Mouse (Mus musculus) left cerebral cortex, adult 9 months (tissue): ENCODE data around the gene Klhl29.

Experiments used
- DNase-seq, 2 experiments: peaks; one replicate each; pipeline ENCODE4 v3.0.0; 2022; ENCODE audit warnings: low spot score in 2 of 2

Gene Klhl29

DNA sequence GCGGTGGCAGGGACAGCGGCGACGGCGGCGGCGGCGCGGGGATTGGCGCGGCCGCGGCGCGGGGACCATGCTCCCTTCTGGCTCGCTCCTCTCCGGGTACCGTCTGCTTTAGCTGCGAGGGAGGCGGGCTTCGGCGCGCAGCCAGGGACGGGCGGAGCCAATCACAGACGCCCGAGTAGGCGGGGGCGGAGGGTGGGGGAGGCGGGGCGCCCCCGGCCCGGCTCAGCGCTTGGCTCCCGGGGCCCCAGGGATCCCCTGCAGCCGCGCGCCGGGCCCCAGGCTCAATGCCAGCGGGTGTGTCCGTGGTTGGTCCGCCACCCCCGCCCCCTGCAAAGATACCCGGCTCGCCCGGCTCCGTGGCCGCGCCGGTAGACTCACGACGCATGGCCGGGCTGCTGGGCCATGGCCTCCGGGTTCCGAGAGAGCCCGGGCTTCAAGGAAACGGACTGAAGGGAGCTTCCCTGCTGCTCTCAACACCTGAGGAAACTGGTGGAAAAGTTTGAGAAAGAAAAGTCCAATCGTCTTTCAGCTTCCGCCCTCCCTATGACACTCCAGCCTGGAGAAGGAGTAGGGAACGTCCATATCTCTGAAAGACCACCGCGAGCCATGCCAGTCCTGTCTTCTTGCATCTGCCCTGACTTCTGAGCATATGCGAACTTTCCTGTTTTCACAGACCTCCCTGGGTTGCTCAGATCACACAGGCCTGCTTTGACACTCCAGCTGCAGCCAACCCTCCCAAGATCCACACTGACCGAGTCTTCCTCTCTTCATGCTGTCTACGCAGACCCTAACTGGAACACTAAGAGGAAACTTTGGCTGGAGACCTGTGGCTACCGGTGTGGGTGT lies at the start of gene Klhl29:
TSS of gene Klhl29 (minus strand) at position 67 of the 846 bp plus-strand sequence.
- DNase-seq = peak in 1 of 2 experiments; percentile 77

DNA sequence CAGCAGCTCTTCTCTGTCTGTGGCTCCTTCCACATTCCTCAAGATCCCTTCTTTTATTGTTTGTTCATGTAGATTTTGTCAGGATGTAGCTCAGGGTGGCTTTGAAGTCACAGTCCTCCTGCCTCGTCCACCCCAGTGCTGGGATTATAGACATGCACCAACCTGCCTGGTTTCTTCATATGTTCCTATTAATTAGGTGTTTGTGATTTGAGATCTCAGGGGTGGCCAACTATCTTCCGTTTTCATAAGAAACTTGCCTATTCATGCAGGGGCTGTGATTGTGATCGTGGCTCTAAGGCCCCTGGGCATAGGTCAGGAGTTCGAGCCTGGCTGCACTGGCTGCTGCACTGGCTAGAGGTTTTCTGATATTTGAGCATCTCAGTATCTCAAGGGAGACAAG lies 49.8 kb upstream of the Klhl29 start:
- DNase-seq = no peak

DNA sequence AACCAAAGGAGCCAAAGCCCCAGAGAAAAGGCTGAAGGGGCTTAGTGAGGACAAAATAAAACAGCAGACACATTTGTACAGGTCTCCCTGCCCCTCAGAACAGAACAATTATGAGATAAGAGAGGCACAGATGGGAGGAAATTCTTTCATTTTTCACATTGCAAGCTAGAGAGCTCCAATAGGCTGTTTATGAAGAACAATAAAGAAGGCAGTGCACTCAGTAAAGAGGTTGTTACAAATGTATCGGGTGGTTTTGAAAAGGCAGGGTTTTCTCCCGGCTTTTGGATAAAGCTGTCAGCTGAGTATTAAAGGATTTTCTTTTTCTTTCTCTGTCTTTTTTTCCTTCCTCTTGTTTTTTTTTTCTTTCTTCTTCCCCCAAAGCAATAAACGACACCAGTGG lies 40.3 kb upstream of the Klhl29 start:
- DNase-seq = no peak

DNA sequence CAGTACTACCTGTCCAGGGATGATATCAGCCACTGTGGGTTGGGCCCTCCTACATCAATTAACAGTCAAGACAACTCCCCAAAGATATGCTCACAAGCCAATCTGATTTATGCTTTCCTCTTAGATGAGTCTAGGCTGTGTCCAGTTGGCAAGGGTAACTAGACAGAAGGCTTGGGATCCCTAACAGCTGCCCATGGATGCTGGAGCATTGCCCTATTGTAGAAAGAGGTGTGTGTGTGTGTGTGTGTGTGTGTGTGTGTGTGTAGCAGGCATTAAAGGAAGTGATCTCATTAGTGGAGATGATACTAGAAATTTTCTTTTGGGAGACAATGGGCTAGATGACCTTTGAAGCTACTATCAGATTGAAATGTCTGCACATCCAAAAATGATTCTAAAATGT lies 38.5 kb upstream of the Klhl29 start:
- DNase-seq = no peak

DNA sequence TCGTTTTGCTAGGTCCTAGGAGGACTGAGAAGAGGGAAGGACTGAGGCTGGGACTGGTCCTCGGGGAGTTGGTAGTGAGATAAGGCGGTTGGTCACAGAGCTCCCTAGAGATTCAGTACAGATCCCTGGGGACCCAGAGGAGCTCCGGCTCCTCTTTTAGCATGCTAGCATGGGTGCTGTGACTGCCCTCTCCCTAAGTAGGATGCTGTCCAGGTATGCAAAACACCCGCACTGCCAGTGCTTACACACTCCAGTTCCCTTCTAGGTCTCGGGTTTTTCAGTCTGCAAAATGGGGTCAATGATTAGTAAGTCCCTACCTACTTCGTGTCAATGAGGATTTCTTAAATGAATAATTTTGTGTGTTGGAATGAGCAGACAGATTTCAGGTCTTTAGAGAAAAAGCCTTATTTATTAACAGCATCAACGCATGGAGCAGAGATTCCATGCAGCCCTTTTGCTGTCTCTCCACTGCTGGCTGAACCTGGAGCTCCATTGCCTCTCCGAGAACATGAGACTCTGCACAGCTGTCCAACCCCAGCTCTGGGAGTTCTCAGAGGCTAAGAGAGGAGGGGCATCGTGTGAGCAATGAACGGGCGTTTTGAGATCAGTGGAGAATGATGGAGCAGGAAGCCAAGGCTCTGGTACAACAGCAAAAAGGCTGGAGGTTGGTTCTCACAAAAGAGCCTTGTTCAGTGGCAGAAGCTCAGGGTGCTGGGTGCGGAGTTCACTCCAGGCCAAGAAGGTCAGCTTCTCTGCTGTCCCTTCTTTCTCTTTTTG lies 36.5 kb upstream of the Klhl29 start:
- peak in 1 of 2 experiments; percentile 12 for DNase-seq

DNA sequence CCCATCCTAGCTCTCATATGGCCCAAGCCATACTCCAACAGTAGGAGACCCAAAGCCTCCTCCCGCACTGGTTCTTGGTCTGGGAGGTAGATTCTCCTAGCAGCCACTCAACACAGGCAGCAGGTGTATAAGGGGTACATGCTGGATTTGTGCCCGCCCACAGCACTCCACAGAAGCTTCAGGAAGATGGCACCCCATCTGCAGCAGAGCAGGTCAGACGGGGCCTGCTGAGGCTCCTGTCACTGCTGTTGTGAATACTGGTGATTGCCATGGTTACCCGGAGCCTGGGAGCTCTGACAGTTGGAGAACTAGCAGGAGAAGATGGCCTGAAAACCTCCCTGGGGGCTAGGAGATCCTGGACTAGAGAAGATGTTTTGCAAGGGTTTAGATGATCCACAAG lies 35.9 kb upstream of the Klhl29 start:
- peak in 1 of 2 experiments; percentile 21 for DNase-seq

DNA sequence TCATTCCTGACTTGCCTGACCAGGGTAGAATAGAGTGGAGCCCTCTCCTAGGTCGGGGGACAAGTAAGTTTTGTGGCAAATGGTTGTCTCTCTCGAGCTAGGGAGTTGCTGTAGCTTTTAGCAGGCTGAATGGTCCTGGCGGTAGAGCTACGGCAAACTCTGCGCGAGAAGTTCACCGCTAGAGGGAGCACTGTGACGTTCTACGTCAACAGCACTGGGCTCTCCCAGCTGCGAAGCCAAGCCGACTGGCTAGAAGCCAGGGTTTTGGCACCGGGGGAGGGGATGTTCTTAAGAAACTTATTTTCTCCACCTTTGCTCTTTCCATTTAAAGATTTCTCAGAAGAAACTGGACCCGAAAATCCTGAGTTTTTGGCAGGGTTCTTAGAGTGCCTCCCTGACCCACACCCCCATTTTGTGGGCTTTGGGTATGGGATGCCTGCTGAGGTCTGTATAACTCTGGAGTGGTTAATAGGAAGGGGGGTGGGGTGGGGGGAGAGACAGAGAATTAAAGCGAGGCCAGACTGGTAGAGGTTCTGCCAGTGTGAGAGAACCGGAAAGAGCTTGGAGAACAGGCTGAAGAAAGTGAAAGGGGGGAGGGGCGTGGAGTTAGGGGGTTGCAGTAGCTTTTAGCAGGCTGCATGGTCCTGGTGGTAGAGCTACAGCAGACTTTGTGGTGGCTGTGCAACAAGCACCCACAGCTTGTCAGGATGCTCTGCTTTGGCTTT lies 35.1 kb upstream of the Klhl29 start:
- DNase-seq = peak; percentile 56 to 85

DNA sequence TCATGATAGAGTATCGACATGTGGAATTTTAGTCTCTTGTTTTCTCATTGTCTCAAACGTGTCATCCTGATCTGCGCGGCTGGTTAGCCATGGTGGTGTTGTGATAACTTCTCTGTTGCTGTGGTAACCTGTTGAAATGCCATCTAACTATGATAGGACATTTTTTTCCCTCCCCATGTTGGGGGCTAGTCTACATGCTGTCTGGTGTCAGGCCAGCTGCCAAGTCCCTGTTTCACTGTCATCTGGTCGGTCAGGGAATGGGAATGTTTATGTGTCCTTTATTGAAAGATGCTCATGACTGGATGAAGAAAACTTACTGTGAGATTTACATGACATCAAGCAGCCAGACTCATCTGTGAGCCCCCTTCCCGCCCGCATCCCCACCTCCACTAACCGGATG lies 31.7 kb upstream of the Klhl29 start:
- no peak for DNase-seq

DNA sequence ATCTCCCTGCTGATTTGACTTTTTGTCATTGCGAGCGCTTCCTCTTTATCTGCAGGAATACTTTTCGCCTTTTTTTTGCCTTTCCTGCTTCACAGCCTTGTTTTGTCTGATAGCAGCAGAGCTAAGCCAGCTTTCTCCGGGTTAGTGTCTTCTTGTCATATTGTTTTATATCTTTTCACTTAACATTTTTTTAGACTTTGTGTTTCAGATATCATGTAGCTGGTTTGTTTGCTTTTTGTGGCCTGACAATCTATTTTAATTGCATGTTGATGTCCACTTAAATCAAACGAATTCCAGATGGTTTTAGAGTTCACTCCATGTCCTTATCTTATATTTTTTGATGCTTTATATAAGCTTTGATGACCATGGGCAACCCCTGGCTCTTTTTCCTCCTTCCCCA lies 21.9 kb upstream of the Klhl29 start:
- DNase-seq = no peak

DNA sequence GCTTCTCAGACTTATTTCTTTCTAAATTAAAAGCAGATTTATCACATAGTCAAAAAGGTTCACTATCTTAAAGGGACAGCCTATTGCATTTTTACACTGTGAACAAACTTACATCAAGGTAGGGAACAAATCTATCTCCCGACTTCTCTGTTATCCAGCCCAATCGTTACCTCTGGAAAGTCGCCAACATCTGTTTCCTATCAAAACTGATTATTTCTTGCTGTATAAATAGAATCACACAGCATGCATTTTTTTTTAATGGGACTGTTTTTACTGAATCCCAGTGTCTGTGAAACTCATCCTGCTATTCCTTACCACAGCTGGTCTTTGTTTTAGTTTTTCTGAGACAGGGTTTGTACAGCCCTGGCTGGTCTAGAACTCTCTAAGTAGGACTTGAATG lies 19.7 kb upstream of the Klhl29 start:
- no peak for DNase-seq

DNA sequence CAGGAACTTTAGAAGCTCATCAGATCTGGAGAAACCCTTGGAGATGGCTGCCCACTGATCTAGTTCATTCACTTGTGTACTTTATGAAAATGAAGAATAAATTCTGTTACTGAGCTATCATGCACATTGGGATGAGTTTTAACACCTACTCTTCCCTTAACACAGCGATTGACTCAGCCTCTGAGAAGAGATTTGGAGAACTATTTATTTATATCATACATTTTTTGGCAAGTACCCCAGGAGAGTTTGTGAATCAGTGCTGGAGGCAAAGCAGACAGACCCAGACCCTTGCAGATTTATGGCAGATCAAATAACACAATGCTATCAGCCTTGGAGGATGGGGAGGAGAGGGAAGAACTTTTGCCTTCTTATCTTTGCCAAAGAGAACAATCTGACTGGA lies 11.6 kb upstream of the Klhl29 start:
- no peak for DNase-seq

DNA sequence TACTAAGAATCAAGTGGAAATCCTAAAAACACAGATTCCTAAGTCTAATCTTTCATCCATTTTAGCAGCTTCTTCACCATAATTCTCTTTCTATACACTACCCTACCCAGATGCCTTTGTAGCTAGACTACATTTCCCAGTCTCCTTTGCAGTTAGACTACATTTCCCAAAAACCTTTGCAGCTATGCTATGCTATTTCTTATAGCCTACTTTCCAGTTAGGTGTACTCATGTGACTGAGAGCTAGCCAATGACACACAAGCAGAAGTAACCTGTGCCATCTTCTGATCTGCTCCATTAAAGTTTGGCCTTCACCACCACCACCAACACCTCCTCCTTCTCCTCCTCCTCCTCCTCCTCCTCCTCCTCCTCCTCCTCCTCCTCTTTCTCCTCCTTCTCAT lies 11.2 kb upstream of the Klhl29 start:
- peak in 1 of 2 experiments; percentile 41 for DNase-seq

DNA sequence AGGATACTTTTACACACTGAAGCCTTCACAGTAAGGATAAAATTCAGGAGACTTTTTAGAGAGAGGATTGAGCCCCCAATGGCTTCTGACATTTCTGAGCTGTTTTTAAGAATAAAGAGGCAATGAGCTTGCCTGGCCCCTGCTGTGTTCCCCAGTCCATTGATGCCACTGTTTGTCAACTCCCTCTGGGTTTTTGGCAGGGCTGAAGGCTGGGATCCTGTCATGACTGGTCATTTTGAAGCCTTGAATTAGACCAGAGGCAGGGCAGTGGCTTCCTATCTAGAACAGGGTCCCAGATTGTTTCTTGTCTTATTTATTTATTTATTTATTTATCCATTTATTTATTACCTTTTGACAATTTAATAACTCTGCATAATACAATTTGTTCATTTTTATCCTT lies 6.2 kb upstream of the Klhl29 start:
- no peak for DNase-seq

DNA sequence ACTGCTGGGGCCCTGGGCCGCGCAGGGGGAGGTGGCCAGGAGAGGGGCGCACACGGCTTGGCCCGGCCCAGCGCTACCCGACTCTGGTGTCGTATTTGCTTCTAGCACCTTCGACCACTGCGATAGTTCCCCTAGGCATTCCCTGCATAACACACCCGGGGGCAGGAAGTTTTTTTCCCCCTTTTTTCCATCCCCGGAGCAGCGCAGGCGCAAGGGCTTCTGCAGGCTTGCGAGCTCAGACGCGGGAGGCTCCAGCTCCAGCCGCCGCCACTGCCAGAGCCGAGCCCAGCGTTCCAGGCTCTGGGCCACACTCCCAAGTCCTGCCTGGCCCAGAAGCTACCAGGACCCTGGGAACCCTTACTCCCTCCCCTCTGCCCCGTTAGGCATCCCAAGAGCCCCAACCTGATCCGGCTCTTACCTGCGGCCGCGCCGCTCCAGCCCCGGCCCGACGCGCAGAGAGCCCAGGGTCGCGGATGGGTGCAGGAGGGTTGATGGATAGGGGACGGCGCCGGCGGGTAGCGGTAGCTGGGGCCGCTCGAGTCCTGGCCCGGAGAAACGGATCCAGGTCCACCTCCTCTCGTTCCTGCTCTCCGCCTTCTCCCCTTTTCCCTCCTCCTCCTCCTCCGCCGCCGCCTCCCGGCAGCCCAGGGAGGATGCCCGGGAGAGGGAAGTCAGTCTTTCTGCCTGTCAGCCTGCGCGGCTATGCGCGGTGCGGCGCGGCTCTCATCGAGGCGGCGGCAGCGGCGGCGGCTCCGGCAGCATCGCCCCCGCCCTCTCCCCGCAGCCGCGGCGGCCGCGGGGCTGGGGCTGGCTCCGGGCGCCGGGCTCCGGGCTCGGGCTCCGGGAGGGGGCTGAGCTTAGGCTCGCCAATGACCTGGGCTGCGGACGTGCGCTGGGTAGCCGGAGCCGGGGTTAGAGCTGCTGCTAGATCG lies 532 bp downstream of the Klhl29 start:
- DNase-seq = peak in 1 of 2 experiments; percentile 38

DNA sequence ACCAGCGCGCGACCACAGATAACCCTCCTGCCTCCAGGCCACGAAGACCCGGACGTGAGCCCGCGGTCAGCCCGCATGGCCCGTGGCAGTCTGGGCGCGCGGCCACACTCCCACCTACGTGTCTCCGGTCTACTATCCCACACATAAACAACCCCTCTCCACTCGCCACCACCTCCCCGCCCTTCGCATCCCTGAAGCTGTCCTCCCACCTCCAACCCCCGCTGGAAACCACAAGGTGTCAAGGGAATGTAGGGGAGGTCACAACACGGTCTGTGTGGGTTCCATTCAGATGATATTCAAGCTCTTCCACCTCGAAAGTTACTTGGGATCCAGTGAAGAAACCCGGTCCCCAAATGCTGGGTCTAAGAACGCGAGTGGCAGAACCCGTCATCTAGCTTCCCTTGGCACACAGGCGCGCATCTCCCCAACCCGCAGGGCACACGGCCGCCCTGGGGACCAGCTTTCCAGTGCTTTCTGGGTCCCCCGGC lies 1.2 kb downstream of the Klhl29 start:
- peak in 1 of 2 experiments; percentile 43 for DNase-seq

DNA sequence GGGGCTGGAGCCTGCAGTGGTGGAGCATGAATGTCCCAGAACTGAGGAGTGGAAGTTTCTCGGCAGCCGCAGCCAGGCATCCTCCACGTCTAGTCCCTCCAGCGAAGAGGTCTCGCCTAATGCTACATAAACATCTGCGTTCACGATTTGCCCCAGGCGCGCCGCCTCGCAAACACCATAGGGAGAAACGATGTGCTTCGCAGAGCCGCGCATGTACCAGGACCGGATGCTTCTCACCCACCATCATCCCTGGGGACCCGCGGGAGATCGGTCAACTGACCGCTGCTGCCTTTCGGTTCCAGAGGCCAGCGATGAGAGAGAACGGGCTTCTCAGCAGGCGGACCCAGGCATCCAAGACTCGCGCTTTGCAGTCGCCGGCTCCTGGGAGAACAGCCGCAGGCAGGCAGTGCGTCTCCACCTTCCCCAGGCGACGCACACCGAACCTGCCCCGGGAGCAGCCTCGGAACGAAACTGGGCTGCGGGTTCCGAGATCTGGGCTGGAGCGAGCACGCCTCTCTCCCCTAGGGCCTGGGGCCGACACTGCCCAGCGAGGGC lies 1.8 kb downstream of the Klhl29 start:
- DNase-seq = peak in 1 of 2 experiments; percentile 42

DNA sequence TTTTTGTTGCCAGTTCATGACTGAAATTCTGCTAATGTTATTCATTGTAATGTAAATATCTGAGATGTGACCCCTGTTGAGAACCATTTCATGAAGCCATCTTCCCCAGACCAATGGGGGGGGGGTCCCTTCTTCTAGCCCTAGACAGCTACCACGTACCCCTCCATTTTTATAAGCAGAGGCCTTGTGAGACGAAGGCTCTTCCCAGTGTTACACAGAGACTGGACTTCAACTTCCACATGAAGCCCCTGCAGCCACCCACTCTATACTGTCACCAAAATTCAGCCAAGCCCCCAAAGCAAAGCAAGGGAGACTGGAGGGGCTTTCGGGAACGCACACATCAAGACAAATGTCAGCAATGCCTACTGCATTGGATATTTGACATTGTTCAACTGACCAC lies 6.1 kb downstream of the Klhl29 start:
- DNase-seq = no peak

DNA sequence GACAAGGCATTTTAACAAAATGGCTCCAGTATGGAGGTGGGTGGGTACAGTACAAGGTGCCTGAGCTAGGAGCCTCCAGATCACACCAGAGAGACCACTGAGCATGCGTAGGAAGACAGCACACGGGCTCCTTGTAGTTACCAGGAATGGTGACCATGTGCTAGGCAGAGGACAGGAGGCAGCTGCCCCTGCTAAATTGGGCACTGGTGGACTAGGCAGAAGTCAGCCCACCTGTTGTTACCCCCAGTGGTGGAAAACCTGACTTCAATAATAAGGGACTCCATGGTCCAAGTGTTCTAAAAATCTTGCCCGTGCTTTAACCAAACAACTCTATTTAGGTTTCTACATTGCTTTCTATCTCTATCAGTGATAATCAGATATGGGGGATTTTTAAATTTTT lies 10.6 kb downstream of the Klhl29 start:
- no peak for DNase-seq

DNA sequence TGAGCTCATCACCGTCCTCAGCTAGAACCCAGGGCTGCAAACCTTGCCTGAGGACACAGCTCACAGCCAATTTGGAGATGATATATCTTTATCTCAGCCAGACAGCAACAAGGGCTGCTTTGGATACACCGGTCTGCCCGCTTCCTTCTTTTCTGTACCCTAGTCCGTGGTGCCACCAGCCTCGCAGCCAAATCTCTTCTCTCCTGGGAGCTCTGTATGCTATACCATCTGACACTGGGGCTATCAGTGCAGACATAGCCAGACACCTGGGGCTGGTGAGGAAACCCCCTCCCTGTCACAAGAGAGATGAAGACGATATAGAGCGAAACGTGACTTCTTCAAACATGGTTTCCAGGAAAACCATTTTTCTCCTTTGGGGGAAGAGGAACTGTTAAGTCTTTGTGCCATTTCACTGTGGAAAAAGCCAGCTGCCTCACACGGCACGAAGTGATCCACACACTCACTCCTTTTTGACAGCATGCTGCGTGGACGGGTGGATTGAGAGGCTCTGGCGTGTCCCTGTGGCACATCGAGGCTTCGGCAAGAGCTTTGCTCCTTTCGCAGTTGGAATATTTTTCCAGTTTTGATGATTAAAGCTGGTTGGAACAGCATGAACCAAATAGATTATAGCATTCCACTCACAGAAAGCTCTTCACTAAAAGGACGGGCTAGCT lies 11.4 kb downstream of the Klhl29 start:
- DNase-seq = no peak

DNA sequence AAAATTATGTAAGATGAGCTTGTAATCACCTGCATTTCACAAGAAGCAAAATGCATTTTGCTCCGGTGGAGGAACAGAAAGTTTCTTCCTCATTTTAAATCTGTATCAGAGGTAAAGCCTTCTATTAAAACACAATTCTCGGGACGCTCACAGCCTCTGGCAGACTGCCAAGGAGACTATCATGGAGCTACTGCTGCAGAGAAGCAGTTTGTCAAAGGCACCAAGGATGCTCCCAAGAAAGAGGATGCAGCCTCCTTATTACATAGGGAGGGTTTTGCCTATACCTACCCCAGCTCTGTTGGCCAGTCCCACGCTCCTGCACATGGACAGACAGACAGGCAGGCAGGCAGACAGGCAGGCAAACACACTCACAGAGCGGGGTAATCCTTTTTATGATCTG lies 16.4 kb downstream of the Klhl29 start:
- DNase-seq = peak in 1 of 2 experiments; percentile 57
